Mouse (Mus musculus) left cerebral cortex, adult 2 months (tissue): ENCODE results near the gene Gadd45b. TPM values are rescaled to one million over a fixed set of nuclear protein-coding genes. Genes with fewer than 3 reads are reported as not detected.

ENCODE experiments used
- DNase-seq, 2 experiments: peaks; one replicate each; pipeline ENCODE4 v3.0.0; 2021 to 2022; ENCODE audit warnings: low spot score in 2 of 2, mixed read lengths in 1 of 2; ENCODE audit errors: extremely low spot score in 1 of 2
- H3K27ac ChIP-seq: fragments of 200-600 bp; 2 replicates; pipeline ENCODE4 v1.8.1; 2022
- H3K4me3 ChIP-seq: fragments of 200-600 bp; 2 replicates; pipeline ENCODE4 v1.8.1; 2022
- CTCF ChIP-seq: fragments of 200-600 bp; IDR thresholded peaks from 2 replicates; pipeline ENCODE4 v1.8.1; 2022; ENCODE audit warnings: antibody characterized with exemption, mild to moderate bottlenecking, moderate library complexity
- intact Hi-C: fragments of 180-260 bp; cut with DNase I; formaldehyde crosslinking; loops from one replicate; pipeline ENCODE4 v1.15.1; 2025
- total RNA-seq, 2 experiments: library from RNA; stranded (reverse); gene quantifications; 2 replicates each; pipeline ENCODE4 v1.2.3; 2021

The Gadd45b gene
- total RNA-seq, 2 experiments from 2014 or later, result 24.0 to 36.0 TPM

GRCm38 (mm10) chr10:80939671-80940070, 9.8 kb downstream of the Gadd45b start:
- no peak overlapping the region for H3K27ac ChIP-seq
- peak; percentile 77 to 79 for DNase-seq
- peak overlapping the region; percentile 32 for H3K4me3 ChIP-seq
- intact Hi-C loops, result no loop called here
- TF ChIP-seq CTCF, result no peak

- intact Hi-C loops, result no loop called here
- Histone ChIP-seq H3K27ac (peak overlapping the region; percentile 34; the same call in 1 of the 2 replicates), H3K4me3 (no peak overlapping the region; the same call in 1 of the 2 replicates)
- no peak for DNase-seq
- no peak for TF ChIP-seq CTCF
Observed at GRCm38 (mm10) chr10:80940320-80940987, 10.6 kb downstream of the Gadd45b start.

GRCm38 (mm10) chr10:80940988-80941347, 11.1 kb downstream of the Gadd45b start:
- H3K4me3 ChIP-seq, result no peak overlapping the region
- DNase-seq, result no peak
- intact Hi-C loops, result no loop called here
- TF ChIP-seq CTCF, result no peak
- H3K27ac ChIP-seq, result peak overlapping the region; percentile 34; the same call in 1 of the 2 replicates

- no peak for TF ChIP-seq CTCF
- Histone ChIP-seq H3K4me3 (no peak overlapping the region), H3K27ac (no peak overlapping the region)
- no peak for DNase-seq
- intact Hi-C loops, result no loop called here
Observed at GRCm38 (mm10) chr10:80942919-80943318, 13.0 kb downstream of the Gadd45b start.

- no peak overlapping the region for H3K27ac ChIP-seq
- TF ChIP-seq CTCF, result no peak
- H3K4me3 ChIP-seq, result no peak overlapping the region
- no peak for DNase-seq
- intact Hi-C loops, result no loop called here
Observed at GRCm38 (mm10) chr10:80943701-80944100, 13.8 kb downstream of the Gadd45b start.

- H3K27ac ChIP-seq, result no peak overlapping the region
- intact Hi-C loops, result no loop called here
- H3K4me3 ChIP-seq, result no peak overlapping the region
- DNase-seq, result no peak
- no peak for TF ChIP-seq CTCF
Observed at GRCm38 (mm10) chr10:80944231-80944630, 14.4 kb downstream of the Gadd45b start.

GRCm38 (mm10) chr10:80946684-80947437, 17.0 kb downstream of the Gadd45b start:
- no peak overlapping the region for H3K4me3 ChIP-seq
- peak; percentile 49 for TF ChIP-seq CTCF
- intact Hi-C loops, result no loop called here
- DNase-seq, result no peak
- H3K27ac ChIP-seq, result no peak overlapping the region

GRCm38 (mm10) chr10:80947802-80948201, 17.9 kb downstream of the Gadd45b start:
- no peak for DNase-seq
- TF ChIP-seq CTCF, result no peak
- H3K4me3 ChIP-seq, result no peak overlapping the region
- intact Hi-C loops, result no loop called here
- H3K27ac ChIP-seq, result no peak overlapping the region

- intact Hi-C loops, result no loop called here
- DNase-seq, result no peak
- Histone ChIP-seq H3K4me3 (no peak overlapping the region), H3K27ac (no peak overlapping the region; the same call in 1 of the 2 replicates)
- no peak for TF ChIP-seq CTCF
Observed at GRCm38 (mm10) chr10:80948570-80948969, 18.7 kb downstream of the Gadd45b start.

GRCm38 (mm10) chr10:80949081-80949480, 19.2 kb downstream of the Gadd45b start:
- intact Hi-C loops, result no loop called here

GRCm38 (mm10) chr10:80950314-80950713, 20.4 kb downstream of the Gadd45b start:
- intact Hi-C loops, result no loop called here
- Histone ChIP-seq H3K27ac (no peak overlapping the region), H3K4me3 (no peak overlapping the region)
- no peak for TF ChIP-seq CTCF
- no peak for DNase-seq

More at GRCm38 (mm10) chr10:80949081-80949480, 19.2 kb downstream of the Gadd45b start:
- no peak overlapping the region for H3K27ac ChIP-seq
- H3K4me3 ChIP-seq, result no peak overlapping the region
- no peak for TF ChIP-seq CTCF
- DNase-seq, result no peak

- Histone ChIP-seq H3K27ac (no peak overlapping the region), H3K4me3 (no peak overlapping the region)
- intact Hi-C loops, result no loop called here
- no peak for DNase-seq
- no peak for TF ChIP-seq CTCF
Observed at GRCm38 (mm10) chr10:80951761-80952390, 22.0 kb downstream of the Gadd45b start.
